Mouse (Mus musculus) ES-Bruce4 (cell line): ENCODE results near the gene Myo1e. TPM values are rescaled to one million over a fixed set of nuclear protein-coding genes. Genes with fewer than 3 reads are reported as not detected.

ENCODE experiments used
- H3K27ac ChIP-seq: 2 replicates; pipeline ENCODE4 v1.5.1; 2012; ENCODE audit warnings: low read length, inconsistent platforms; ENCODE audit not compliant: insufficient read depth
- H3K27me3 ChIP-seq: 2 replicates; pipeline ENCODE4 v1.6.1; 2012; ENCODE audit warnings: mild to moderate bottlenecking, low read length, inconsistent platforms; ENCODE audit not compliant: control insufficient read depth, poor library complexity, insufficient read depth, severe bottlenecking
- H3K36me3 ChIP-seq: 2 replicates; pipeline ENCODE4 v1.6.1; 2012; ENCODE audit warnings: inconsistent platforms, mild to moderate bottlenecking, low read length, moderate library complexity; ENCODE audit not compliant: control insufficient read depth, poor library complexity, insufficient read depth, severe bottlenecking
- H3K4me1 ChIP-seq: one replicate; pipeline ENCODE4 v1.8.1; 2011; ENCODE audit warnings: low read length; ENCODE audit not compliant: control insufficient read depth, insufficient read depth
- H3K4me3 ChIP-seq: 2 replicates; pipeline ENCODE4 v1.5.1; 2011; ENCODE audit warnings: low read depth, mild to moderate bottlenecking, low read length
- H3K9ac ChIP-seq: 2 replicates; pipeline ENCODE4 v1.6.1; 2012; ENCODE audit warnings: low read depth, mild to moderate bottlenecking, inconsistent platforms; ENCODE audit not compliant: poor library complexity, severe bottlenecking
- H3K9me3 ChIP-seq: replicated peaks from 2 replicates; pipeline ENCODE4 v1.6.1; 2012; ENCODE audit warnings: mild to moderate bottlenecking, low read length, inconsistent platforms; ENCODE audit not compliant: control insufficient read depth, poor library complexity, insufficient read depth, severe bottlenecking
- CTCF ChIP-seq: IDR thresholded peaks from one replicate; pipeline ENCODE4 v1.8.1; 2011; ENCODE audit warnings: low read depth, low read length
- EP300 ChIP-seq: IDR thresholded peaks from 2 replicates; pipeline ENCODE4 v1.6.1; 2011; ENCODE audit warnings: low read depth, low read length; ENCODE audit not compliant: insufficient read depth
- POLR2A ChIP-seq: IDR thresholded peaks from one replicate; pipeline ENCODE4 v1.8.1; 2011; ENCODE audit warnings: low read length; ENCODE audit not compliant: insufficient read depth
- polyA plus RNA-seq: library from polyadenylated mRNA; stranded (reverse); fragments of >200 nt; gene quantifications from 2 replicates; pipeline ENCODE4 v1.2.4, GENCODE M21; 2011; ENCODE audit warnings: low read depth; ENCODE audit not compliant: missing spikeins, insufficient read depth, insufficient read length

Myo1e gene
- polyA plus RNA-seq, 1 experiment = 51.6 TPM

- no peak for TF ChIP-seq CTCF
- no peak for TF ChIP-seq POLR2A
- no peaks in the 10 kb centered on the region for H3K27me3 ChIP-seq
- 0 out of 2 replicates have a peak, but pooled peaks cover 6% of the 10 kb centered on the region for H3K36me3 ChIP-seq
Measured at GRCm38 (mm10) chr9:70382091-70382490, 174.9 kb downstream of the Myo1e start.

DNA sequence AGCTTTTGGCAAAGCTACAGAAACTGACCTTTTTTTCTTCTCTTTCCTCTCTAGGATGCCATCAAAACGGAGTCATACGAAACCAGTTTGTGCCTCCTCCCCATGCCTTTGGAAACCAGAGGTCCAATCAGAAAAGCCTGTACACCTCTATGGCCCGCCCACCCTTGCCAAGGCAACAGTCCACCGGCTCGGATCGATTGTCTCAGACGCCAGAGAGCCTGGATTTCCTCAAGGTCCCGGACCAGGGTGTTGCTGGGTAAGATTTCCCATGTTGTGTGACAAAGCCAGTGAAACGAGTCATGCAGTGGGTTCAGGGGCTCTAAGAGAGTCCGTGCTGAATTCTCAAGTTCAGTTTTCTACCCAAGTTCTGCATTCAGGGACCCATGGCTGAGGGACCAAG lies 176.6 kb downstream of the Myo1e start:
- Histone ChIP-seq H3K9me3 (no peaks in the 10 kb centered on the region), H3K4me3 (no peak overlapping the region), H3K36me3 (0 out of 2 replicates have a peak, but pooled peaks cover 4% of the 10 kb centered on the region), H3K9ac (no peak overlapping the region), H3K27me3 (no peaks in the 10 kb centered on the region), H3K27ac (no peak overlapping the region), H3K4me1 (no peaks in the 10 kb centered on the region)
- TF ChIP-seq CTCF = no peak
- TF ChIP-seq POLR2A = no peak
- no peak for TF ChIP-seq EP300

More at GRCm38 (mm10) chr9:70382091-70382490, 174.9 kb downstream of the Myo1e start:
- no peaks in the 10 kb centered on the region for H3K4me1 ChIP-seq
- no peaks in the 10 kb centered on the region for H3K9me3 ChIP-seq
- H3K27ac ChIP-seq = no peak overlapping the region
- H3K4me3 ChIP-seq = no peak overlapping the region
- H3K9ac ChIP-seq = no peak overlapping the region

GRCm38 (mm10) chr9:70384494-70384893 lies 177.3 kb downstream of the Myo1e start:
- H3K36me3 ChIP-seq = 0 out of 2 replicates have a peak, but pooled peaks cover 2% of the 10 kb centered on the region
- H3K9me3 ChIP-seq = no peaks in the 10 kb centered on the region
- H3K4me3 ChIP-seq = no peak overlapping the region
- TF ChIP-seq EP300 (no peak), POLR2A (no peak), CTCF (no peak)
- H3K4me1 ChIP-seq = no peaks in the 10 kb centered on the region
- no peak overlapping the region for H3K27ac ChIP-seq
- H3K27me3 ChIP-seq = no peaks in the 10 kb centered on the region
- no peak overlapping the region for H3K9ac ChIP-seq

GRCm38 (mm10) chr9:70384958-70385728 lies 178.0 kb downstream of the Myo1e start:
- no peaks in the 10 kb centered on the region for H3K27me3 ChIP-seq
- no peak overlapping the region for H3K27ac ChIP-seq
- H3K4me1 ChIP-seq = no peaks in the 10 kb centered on the region
- 0 out of 2 replicates have a peak, but pooled peaks cover 2% of the 10 kb centered on the region for H3K36me3 ChIP-seq
- no peak overlapping the region for H3K4me3 ChIP-seq
- no peak overlapping the region for H3K9ac ChIP-seq
- no peaks in the 10 kb centered on the region for H3K9me3 ChIP-seq
- TF ChIP-seq POLR2A (no peak), CTCF (no peak), EP300 (no peak)

- H3K9me3 ChIP-seq = no peaks in the 10 kb centered on the region
- no peak overlapping the region for H3K4me3 ChIP-seq
- H3K27me3 ChIP-seq = no peaks in the 10 kb centered on the region
- H3K36me3 ChIP-seq = 0 out of 2 replicates have a peak, but pooled peaks cover 2% of the 10 kb centered on the region
- TF ChIP-seq CTCF (no peak), POLR2A (no peak), EP300 (no peak)
- H3K9ac ChIP-seq = no peak overlapping the region
- H3K27ac ChIP-seq = no peak overlapping the region
- peaks cover 1% of the 10 kb centered on the region for H3K4me1 ChIP-seq
Measured at GRCm38 (mm10) chr9:70387410-70388119, 180.4 kb downstream of the Myo1e start.

DNA sequence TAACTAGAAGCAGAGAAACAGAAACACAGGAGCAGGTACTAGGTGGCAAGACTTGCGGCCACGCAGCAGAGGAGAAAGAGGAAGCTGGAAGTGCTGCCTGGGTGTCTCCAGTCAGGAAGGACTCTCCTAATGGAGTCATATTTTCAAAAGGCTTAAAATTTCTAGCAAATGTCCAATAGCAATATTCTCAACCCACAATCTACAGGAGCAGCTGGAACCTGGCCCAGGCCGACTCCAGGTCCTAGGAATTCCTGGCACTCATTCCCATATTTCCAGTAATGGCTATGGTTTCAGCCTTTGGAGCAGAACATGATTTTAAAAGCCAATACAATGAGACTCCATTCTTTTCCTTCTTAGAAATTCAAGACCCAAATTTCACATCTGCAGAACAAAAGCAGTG lies 182.4 kb downstream of the Myo1e start:
- Histone ChIP-seq H3K9ac (no peak overlapping the region), H3K36me3 (no peaks in the 10 kb centered on the region), H3K4me3 (no peak overlapping the region), H3K27ac (no peak overlapping the region), H3K9me3 (no peaks in the 10 kb centered on the region), H3K4me1 (peaks cover 1% of the 10 kb centered on the region), H3K27me3 (no peaks in the 10 kb centered on the region)
- TF ChIP-seq CTCF (no peak), EP300 (no peak), POLR2A (no peak)
